Mouse (Mus musculus) lung, postnatal 14 days (tissue): Measurements from ENCODE around the gene Itgb1.

Experiments used
- DNase-seq: peaks from one replicate; pipeline ENCODE4 v3.0.0; 2021

The Itgb1 gene

DNA sequence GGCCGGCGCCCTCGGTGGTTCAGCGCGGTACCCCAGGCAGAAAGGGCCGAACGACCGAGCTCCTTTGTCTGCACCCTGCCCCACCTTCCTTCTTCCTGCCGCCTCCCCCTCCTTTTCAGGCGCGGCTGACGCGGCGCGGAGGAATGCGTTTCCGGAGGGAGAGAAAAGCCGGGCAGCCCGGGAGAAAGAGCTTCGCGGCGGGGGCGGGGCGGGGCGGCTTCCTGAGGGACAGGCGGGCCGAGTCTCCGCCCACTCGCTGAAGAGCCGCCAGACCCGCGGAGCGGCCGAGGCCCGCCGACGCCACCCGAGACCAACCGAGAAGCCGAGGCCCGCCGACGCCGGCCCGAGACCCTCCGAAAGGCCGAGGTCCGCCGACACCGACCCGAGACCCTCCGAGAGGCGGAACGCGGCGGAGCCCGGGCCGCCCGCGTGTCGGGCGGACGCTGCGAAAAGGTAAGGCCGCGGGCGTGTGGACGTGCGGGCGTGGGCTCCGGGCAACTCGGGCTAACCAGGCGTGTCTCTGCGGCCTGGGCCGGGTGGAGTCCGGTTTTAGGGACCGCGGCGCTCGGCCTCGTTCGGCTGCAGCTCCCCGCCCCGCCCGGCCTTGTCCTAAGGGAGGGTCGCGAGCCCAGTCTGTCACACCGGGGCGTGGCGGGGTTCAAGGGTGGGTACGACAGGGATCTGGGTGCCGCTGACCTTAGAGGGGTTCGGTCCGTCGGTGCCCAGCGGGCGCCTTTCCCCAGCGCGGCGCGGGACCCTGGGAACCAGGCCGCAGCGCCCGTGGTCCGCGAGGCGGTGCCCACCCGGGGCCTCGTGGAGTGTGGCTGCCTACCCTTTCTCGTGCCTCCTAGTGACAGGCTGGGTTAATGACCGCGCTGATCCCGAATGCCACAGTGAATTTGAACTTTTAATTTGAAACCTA, at the start of gene Itgb1:
TSS of gene Itgb1 (plus strand) at position 148 of the 922 bp plus-strand sequence.
- peak; percentile 95 for DNase-seq

DNA sequence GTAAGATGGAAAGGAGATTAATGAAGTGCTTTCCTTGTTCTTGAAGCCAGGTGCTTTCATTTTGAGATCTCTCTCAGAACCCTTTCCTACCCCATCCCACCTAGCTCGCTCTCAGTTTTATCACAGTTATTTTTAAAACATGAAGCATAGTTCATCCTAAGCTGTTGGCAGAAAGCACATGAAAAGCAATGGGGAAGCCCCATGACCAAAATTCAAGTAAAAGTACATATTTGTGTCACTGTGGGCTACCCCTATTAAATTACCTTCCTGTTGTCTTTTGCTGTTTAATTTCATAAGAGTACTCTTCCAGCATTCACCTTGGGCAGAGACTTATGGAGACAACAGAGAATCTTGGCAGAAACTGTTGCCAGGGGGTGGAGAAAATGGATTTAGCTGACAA, 42.4 kb upstream of the Itgb1 start:
- DNase-seq = no peak

DNA sequence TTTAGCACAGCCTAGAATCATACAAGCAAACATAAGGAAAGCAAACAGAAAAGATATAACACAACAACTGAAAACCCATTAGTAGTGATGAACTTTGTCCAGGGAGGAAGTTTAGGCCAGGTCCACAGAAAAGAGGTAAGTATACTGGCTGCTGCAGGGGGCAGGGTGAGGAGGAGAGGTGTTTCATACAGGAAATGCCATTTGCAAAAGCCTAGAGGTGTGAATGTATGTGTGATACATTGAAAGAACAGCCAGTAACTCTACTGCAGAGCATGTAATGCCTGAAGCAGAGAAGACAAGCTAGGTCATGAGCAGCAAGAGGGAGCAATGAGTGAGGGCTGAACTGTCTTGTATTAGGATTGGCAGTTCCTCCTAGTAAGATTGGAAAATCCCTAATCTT, 40.0 kb upstream of the Itgb1 start:
- no peak for DNase-seq

DNA sequence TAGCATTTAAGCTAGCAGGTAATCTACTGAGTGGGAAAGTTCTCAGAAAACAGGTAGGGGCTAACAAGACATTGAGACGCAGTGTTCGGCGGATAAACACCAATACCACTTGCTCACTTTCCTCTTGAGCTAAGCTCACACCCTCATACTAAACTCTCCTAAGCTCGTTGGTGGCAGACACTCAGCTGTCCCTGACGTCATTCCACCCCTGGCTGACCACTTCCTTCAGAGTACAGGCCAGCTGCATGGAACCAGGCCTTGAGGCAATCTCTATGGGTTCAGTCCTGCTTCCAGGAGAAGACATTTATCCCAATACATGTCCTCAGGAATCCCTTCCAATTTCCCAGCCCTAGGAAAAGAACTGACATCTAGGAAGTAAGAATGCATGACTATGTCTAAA, 39.0 kb upstream of the Itgb1 start:
- no peak for DNase-seq

DNA sequence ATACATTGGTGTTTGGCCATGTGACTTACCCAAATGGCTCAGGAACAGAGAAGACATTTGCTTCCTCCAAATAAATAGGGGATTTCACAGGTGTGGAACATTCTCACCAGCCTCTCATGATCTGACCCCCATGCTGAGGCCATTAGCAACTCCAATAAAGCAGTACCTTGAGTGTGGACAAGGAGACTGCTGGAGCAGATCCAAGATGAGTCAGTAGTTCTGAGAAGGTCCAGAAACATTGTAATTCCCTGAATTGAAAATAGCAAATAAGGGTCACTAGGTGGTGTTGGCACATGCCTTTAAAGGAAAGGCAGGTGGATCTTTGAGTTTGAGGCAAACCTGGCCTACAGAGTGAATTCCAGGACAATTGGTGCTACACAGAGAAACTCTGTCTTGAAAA, 37.4 kb upstream of the Itgb1 start:
- no peak for DNase-seq

DNA sequence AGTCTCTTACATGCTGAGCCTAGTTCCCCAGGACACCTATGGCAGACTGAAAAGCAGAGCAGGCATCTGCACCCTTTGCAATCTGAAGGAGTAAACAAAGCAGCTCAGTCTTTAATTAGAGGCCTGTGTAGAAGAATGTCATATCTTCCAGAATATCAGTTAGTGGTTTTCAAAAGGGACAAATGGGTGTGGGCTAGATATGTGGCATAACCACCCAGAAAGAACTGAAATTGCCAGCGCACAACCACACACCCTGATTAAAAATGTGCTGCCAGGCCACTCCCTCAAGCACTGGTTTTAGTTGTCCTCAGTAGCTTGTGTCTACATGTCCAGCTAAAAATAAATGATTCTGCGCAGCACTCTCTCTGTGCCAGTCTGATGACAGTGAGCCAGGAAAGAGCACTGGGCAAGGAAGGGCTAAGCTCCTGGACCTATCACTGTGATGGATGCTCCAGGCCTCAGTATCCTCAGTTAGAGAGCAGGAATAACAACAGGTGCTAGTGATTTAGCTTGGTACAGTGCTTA, 35.1 kb upstream of the Itgb1 start:
- DNase-seq = no peak

DNA sequence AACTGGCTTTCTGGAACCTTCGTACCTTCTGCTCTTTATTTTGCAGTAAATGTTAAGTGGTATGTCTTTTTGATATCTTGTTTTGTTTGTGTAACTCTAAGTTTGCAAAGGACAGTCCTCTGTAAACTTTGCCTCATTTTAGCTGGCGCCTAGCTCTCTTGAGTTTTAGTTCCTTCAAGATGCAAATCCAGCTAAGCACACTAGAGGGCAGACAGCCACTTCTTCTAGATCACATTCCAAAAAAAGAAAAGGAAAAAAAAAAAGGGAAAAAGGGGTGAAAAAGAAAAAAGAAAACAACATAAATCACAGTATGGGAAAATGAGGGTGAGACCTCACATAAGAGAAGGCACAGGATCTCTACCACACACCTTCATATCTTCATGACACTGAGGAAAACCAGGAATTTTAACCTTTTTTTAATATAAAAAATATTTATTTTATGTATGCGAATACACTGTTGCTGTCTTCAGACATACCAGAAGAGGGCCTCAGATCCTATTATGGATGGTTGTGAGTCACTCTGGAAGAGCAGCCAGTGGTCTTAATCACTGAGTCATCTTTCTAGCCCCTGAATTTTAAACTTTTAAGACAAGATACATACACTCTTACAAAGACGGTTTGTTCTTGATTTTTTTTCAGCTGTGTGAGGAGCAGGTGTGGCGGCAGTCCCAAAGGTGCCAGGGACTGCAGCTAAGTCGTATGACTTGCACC, 32.9 kb upstream of the Itgb1 start:
- DNase-seq = peak; percentile 72

DNA sequence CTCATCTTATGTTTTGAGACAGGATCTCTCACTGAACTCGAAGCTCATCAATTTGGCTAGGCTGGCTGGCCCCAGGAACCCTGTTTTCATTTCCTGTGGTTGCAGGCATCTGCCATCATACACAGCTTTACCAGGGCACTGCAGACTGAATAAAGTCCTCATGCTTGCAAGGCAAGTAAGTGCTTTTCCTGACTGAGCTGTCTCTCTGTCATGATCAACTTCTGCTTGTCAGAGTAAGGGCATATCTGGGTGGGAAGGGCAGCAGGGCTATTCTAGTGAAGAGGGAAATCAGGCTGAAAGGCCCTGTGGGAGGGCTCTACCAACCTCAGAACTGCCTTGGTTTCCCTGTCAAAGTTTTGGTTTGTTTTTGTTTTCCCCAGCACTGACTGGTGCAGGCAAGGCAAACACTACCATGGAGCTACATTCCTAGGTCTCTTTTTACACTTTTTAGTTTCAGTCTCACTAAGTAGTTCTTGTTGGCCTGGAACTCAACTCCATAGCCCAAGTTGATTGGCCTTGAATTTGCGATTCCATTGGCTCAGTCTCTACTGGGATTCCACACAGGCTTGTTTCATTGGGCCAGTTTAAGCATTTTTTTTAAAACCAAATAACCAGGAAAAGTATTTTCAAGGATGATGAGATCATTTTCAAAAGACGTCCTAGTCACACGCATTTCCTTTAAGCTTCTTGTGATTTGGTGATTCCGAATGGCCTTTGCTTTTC, 31.7 kb upstream of the Itgb1 start:
- DNase-seq = peak; percentile 11

DNA sequence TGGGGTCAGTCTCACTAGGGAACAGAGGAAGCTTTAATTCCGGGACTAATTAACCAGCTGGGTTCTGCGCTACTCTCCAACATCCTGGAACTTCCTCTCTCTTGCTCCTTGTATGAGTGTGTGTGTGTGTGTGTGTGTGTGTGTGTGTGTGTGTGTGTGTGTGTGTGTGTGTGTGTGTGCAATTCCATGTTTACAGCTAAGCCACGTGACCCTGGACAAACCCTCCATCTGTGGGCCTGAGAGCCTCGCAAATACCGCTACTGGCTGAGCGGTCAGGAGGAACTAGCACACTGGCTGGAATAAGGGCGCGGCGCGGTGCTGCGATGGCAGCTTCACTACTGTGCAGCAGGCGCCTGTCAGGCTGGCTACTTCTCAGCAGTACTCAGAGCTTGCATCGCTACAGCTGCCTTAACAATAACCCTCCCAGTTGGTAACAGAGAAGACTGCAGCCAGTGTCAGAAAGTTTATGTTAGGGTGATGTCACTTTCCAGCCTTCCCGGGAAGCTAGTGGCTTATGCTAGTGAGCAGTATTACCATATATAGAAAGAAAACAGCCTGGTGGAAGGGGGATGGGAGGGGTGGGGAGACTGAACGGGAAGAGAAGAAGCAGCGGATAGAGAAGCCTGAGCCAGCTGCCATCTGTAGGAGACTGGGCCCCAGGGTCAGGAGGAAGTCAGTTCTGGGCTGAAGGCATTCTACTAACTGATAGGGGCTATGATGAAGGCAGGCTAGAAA, 30.9 kb upstream of the Itgb1 start:
- peak; percentile 79 for DNase-seq

DNA sequence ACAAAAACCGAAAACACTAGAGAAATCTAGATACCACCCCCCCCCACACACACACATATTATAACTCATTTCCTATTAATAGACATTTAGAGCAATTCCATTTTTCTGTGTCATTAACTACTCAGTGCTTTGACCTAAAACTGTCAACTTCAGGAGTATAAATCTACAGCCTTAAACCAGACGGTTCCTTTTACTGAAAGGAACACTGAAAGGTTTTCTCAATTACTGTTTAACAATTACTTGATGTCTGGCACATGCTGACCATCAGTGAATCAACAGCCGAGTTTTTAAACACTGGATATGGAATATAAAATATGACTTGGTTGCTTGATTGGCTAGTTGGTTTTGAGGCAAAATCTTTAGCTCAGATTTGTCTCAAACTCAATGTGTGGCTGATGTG, 23.3 kb upstream of the Itgb1 start:
- DNase-seq = no peak

DNA sequence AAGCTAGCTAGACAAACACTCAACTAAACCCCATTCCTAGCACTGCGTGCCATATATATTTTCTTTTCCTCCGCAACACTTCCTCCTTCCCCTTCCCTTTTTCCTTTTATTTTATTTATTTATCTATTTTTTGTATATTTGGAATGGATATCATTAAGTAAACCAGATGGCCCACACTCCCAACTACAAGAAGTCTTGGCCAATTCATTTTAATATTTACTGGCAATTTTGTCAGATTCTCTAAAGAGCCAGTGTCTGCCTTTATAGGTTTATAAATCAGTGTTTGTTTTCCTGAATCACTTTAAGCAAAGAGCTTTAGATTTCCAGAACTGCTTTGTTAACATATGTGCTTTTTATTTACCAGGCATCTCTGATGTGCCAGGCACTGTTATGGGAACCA, 22.8 kb upstream of the Itgb1 start:
- no peak for DNase-seq

DNA sequence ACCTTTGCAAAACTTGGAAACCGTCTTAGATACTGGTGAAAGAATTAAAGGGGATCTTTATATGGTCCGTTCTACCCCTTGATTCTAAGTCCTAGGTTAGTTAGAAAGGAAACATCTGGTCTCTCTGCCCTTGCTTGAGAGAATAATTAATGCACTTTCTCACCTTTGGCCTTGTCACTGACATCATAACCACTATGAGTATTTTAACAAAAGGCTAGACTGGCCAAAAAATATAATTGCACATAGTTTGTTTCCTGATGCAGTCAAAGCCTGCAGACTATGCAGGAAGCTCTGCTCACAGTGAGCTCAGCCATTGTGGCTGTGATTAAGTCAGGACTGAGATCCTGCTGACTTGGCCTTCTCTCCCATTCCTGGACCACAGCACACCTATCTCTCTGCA, 22.3 kb upstream of the Itgb1 start:
- no peak for DNase-seq

DNA sequence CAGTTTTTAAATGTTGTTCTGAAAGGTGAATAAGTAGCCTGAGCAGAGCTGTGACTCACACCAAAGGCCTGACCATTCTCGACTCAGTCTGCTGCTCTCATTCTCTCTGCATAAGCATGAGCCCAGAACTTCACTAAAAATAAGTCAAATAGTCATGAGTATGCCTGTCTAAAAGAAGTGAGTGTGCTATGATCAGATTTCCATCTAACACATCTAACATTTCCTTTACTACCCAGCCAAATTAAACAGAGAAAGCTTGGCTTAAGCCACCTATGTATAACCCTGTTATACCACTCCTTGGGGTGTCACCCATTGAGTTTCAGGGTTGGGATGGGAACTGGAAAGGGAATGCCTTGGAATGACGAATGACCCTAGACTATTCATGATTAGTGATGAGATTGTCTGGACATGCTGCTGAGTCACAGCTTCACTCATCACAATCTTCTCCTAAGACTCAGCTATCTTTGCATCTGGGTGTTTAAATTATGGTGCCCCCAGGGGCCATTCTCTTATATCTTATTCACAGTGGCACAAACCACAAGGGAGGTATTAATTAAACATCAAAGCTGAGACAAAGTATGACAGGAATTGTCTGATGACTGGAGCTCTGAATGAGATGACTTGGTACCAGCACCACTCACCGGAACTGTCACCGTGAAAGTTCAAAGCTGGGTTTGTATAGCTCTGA, 18.7 kb upstream of the Itgb1 start:
- DNase-seq = no peak

DNA sequence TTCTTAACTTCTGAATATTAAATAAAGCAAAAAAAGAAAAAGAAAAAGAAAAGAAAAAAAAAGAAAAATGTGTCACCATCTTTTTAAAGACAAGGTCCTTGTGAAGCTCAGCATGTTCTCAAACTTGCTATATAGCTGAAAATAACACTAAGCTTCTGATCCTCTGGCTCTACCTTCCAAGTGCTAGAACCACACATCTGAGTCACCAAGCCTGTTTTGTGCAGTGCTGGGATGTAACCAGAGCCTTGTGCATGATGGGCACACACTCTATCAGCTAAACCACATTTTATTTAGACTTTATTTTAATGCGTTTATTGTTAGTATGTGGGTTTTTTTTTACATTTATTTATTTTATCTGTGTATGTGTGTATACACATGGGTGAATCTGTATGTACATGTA, 13.6 kb upstream of the Itgb1 start:
- no peak for DNase-seq

DNA sequence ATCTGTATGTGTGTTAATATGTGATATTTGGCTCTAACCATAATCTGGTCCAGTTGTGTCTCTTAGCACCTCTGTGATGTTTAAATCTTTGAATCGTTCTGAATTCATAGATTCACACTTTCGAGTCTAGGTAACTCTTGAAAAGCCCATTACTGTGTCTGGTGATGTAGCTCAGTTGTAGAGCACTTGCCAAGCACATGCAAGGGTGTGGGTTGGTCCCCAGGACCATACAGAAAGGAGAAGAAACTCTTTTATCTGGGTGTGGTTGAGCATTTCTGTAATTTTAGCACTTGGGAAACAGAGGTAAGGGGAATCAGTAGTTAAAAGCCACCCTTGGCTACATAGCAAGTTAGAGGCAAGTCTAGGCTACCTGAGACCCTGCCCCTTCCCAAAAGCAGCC, 13.0 kb upstream of the Itgb1 start:
- DNase-seq = no peak

DNA sequence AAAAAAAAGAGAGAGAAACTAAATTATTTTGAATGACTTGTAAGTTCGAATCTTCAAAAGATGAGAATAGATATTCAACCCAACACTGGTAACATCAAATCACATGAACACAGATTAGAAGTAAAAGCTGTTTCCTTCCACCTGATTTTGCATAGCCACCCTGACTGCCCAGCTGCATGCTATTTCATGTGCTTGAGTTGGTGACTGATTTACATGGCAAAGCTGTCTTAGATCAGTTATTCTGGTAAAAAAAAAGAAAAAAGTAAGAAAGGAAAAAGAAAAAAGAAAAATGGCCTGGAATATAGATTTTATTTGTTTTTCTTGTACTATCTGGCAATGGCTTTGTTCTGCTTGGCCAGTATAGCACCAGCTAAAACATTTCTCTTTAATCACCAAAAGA, 12.5 kb upstream of the Itgb1 start:
- no peak for DNase-seq

DNA sequence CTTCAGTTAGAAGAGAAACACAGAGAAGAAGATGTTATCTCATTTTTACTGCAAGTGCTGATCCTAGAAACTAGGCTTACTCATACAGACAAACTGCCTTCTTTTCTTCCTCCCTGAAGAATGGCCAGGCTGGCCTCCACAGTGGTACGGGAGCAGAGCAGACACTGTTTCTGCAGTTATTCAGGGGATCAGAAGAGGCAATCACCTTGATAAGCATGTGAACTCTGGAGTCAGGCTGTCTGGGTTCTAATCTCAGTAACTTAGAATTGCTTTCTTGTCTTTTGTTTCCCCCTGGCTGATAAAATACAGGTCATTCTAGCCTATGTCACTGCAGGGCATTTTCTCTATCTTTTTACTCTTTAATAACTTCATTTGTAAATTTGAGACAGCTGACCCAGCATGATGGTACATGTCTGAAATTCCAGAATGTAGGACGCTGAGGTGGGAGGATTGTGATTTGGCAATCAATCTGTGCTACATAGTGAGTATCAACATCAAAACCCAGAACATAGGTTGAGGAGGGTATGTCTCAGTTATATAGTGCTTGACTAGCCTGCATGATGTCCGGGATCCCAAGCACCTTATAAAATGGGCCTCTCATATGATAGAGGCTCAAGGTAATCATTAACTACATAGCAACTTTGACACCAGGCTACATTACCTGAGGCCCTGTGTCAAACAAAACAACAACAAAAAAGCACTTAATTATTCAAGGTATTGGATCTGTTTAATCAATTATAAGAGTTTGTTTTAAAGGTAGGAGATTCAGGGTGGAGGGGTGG, 9.4 kb upstream of the Itgb1 start:
- DNase-seq = no peak

DNA sequence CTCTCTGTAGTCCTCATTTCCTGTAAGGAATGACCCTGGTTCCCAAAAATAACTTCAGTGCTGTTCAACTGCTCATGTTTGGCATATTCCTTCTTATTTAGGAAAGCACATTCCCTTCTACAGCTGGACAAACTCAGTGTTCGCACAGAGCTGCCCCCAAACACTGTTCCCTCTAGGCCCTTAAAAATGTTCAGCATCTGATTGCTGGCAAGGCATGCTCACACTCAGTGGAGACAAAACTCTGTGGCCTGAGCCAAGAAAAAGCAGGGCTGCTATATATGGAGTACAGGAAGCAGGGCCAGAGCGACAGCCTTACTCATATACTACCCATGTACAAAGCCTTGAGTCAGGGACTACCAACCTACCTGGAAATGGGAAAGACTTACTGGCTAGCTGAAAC, 5.5 kb upstream of the Itgb1 start:
- DNase-seq = peak; percentile 63

DNA sequence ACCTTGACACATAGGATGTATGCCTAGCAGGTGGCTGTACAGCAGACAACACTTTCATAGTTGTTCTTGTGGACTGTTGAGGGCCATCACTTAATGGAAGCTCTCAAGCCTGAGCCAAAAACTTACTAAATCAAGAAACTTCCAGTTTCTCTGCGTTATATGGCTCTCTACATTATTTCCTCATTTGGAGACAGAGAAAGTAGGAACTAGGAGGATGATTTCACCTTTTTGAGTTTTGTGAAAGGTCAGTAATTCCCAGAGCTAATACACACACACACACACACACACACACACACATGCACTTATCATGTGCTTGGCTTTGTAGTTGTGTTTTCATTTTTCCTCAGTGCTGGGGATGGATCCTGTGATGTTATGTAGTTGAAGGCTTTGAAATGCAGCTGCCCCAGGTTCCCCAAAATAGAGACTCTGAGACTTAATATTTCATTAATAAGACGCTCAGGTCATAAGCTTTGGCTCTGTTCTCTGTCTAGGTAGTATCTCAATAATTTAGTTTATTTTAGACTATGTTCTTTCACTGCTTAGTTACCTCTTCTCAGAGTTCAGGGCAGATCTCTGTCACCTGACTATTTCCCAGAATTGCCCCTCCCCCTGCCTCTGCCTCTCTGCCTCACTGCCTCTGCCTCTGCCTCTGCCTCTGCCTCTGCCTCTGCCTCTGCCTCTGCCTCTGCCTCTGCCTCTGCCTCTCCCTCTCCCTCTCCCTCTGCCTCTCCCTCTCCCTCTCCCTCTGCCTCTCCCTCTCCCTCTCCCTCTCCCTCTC, 4.7 kb upstream of the Itgb1 start:
- no peak for DNase-seq

DNA sequence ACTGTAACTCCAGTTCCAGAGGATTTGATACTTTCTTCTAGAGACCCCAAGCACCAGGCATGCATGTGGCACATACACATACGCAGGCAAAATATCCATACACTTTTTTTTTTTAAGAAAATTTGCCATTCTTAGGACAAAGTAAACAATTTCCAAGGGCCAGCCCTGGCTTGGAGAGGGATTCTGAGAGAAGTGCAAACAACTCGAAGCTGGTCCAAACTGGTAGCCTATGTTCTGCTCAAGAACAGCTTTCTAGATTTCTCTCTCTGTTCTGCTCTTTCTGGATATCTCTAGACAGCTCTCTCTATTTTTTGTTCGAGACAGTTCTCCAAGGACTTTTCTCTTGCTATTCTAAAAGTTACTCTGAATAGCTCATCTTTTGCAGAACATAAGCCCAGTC, 3.5 kb upstream of the Itgb1 start:
- DNase-seq = no peak
